Mouse (Mus musculus): ENCODE data around the gene Cacna1f. TPM values are rescaled to one million over a fixed set of nuclear protein-coding genes. Genes with fewer than 3 reads are reported as not detected.

Gene Cacna1f
- polyA plus RNA-seq, 1 experiment from 2014 or later = not detected

- WGBS = 12% methylated on average over 57 of the region's 65 CpGs
- no peaks in the 10 kb centered on the region for H3K9me3 ChIP-seq (ENCODE audit: control insufficient read depth, low read length)
- H3K36me3 ChIP-seq (ENCODE audit: control insufficient read depth, insufficient read depth, low read length) = no peaks in the 10 kb centered on the region
- peak within 1 kb of the TSS; percentile 83 for H3K27ac ChIP-seq (ENCODE audit: low read depth)
- peak within 1 kb of the TSS; percentile 66 for H3K9ac ChIP-seq (ENCODE audit: low read length)
- no peaks in the 10 kb centered on the region for H3K27me3 ChIP-seq (replicated peaks; ENCODE audit: control insufficient read depth, insufficient read depth, low read length)
- 0 out of 2 replicates have a peak, but pooled peaks cover 5% of the 10 kb centered on the region for H3K4me1 ChIP-seq (replicated peaks; ENCODE audit: control insufficient read depth, insufficient read depth, low read length)
- ATAC-seq (replicated peaks; ENCODE audit: low FRiP score, low TSS enrichment, low read depth) (peak; percentile 99), DNase-seq (ENCODE audit: low spot score) (peak; percentile 88)
- H3K4me2 ChIP-seq (ENCODE audit: low read length) = peak within 1 kb of the TSS; percentile 57
- H3K4me3 ChIP-seq (ENCODE audit: low read depth, low read length) = peak within 1 kb of the TSS; percentile 49
These were observed 32.6 kb upstream of the Cacna1f start, which contains the start of gene Ppp1r3f for GRCm38 (mm10) chrX:7574087-7574884. Gene Ppp1r3f, minus strand, starts transcription at chrX:7574283.

GRCm38 (mm10) chrX:7574885-7575231 is 32.0 kb upstream of the Cacna1f start:
- Histone ChIP-seq H3K4me3 (ENCODE audit: low read depth, low read length) (peak overlapping the region; percentile 49), H3K36me3 (ENCODE audit: control insufficient read depth, insufficient read depth, low read length) (no peaks in the 10 kb centered on the region), H3K4me2 (ENCODE audit: low read length) (peak overlapping the region; percentile 48), H3K27ac (ENCODE audit: low read depth) (no peak overlapping the region; the same call in 1 of the 2 replicates), H3K9ac (ENCODE audit: low read length) (no peak overlapping the region), H3K27me3 (replicated peaks; ENCODE audit: control insufficient read depth, insufficient read depth, low read length) (no peaks in the 10 kb centered on the region), H3K9me3 (ENCODE audit: control insufficient read depth, low read length) (no peaks in the 10 kb centered on the region), H3K4me1 (replicated peaks; ENCODE audit: control insufficient read depth, insufficient read depth, low read length) (0 out of 2 replicates have a peak, but pooled peaks cover 5% of the 10 kb centered on the region)
- WGBS = 33% methylated on average over 3 of the region's 6 CpGs
- DNase-seq (ENCODE audit: low spot score) = no peak
- no peak for ATAC-seq (replicated peaks; ENCODE audit: low FRiP score, low TSS enrichment, low read depth)

GRCm38 (mm10) chrX:7581151-7581550 is 25.7 kb upstream of the Cacna1f start:
- Histone ChIP-seq H3K4me1 (replicated peaks; ENCODE audit: control insufficient read depth, insufficient read depth, low read length) (no peaks in the 10 kb centered on the region), H3K27ac (ENCODE audit: low read depth) (no peak overlapping the region), H3K4me3 (ENCODE audit: low read depth, low read length) (no peak overlapping the region), H3K27me3 (replicated peaks; ENCODE audit: control insufficient read depth, insufficient read depth, low read length) (no peaks in the 10 kb centered on the region), H3K36me3 (ENCODE audit: control insufficient read depth, insufficient read depth, low read length) (no peaks in the 10 kb centered on the region), H3K4me2 (ENCODE audit: low read length) (no peak overlapping the region), H3K9me3 (ENCODE audit: control insufficient read depth, low read length) (no peaks in the 10 kb centered on the region), H3K9ac (ENCODE audit: low read length) (no peak overlapping the region)
- DNase-seq (ENCODE audit: low spot score) = no peak
- WGBS = 94% methylated on average over 2 of the region's 2 CpGs
- ATAC-seq (replicated peaks; ENCODE audit: low FRiP score, low TSS enrichment, low read depth) = no peak

- no peak overlapping the region for H3K4me2 ChIP-seq (ENCODE audit: low read length)
- no peak overlapping the region for H3K9ac ChIP-seq (ENCODE audit: low read length)
- no peaks in the 10 kb centered on the region for H3K36me3 ChIP-seq (ENCODE audit: control insufficient read depth, insufficient read depth, low read length)
- H3K4me3 ChIP-seq (ENCODE audit: low read depth, low read length) = no peak overlapping the region
- H3K9me3 ChIP-seq (ENCODE audit: control insufficient read depth, low read length) = no peaks in the 10 kb centered on the region
- DNase-seq (ENCODE audit: low spot score) (no peak), ATAC-seq (replicated peaks; ENCODE audit: low FRiP score, low TSS enrichment, low read depth) (no peak)
- H3K4me1 ChIP-seq (replicated peaks; ENCODE audit: control insufficient read depth, insufficient read depth, low read length) = no peaks in the 10 kb centered on the region
- H3K27me3 ChIP-seq (replicated peaks; ENCODE audit: control insufficient read depth, insufficient read depth, low read length) = no peaks in the 10 kb centered on the region
- 95% methylated on average over 11 of the region's 11 CpGs for WGBS
- H3K27ac ChIP-seq (ENCODE audit: low read depth) = no peak overlapping the region
These were observed 23.0 kb upstream of the Cacna1f start for GRCm38 (mm10) chrX:7583881-7584280.

- H3K9ac ChIP-seq (ENCODE audit: low read length) = no peak overlapping the region
- no peaks in the 10 kb centered on the region for H3K36me3 ChIP-seq (ENCODE audit: control insufficient read depth, insufficient read depth, low read length)
- 97% methylated on average over 3 of the region's 5 CpGs for WGBS
- DNase-seq (ENCODE audit: low spot score) (no peak), ATAC-seq (replicated peaks; ENCODE audit: low FRiP score, low TSS enrichment, low read depth) (no peak)
- no peak overlapping the region for H3K27ac ChIP-seq (ENCODE audit: low read depth)
- no peaks in the 10 kb centered on the region for H3K9me3 ChIP-seq (ENCODE audit: control insufficient read depth, low read length)
- no peaks in the 10 kb centered on the region for H3K4me1 ChIP-seq (replicated peaks; ENCODE audit: control insufficient read depth, insufficient read depth, low read length)
- no peak overlapping the region for H3K4me3 ChIP-seq (ENCODE audit: low read depth, low read length)
- H3K27me3 ChIP-seq (replicated peaks; ENCODE audit: control insufficient read depth, insufficient read depth, low read length) = no peaks in the 10 kb centered on the region
- H3K4me2 ChIP-seq (ENCODE audit: low read length) = no peak overlapping the region
These were observed 20.5 kb upstream of the Cacna1f start for GRCm38 (mm10) chrX:7586356-7586755.

GRCm38 (mm10) chrX:7595371-7595770 is 11.5 kb upstream of the Cacna1f start:
- WGBS = 86% methylated on average over 9 of the region's 9 CpGs
- no peak for ATAC-seq (replicated peaks; ENCODE audit: low FRiP score, low TSS enrichment, low read depth)

GRCm38 (mm10) chrX:7604004-7604403 is 2.9 kb upstream of the Cacna1f start:
- ATAC-seq (replicated peaks; ENCODE audit: low FRiP score, low TSS enrichment, low read depth) (no peak), DNase-seq (ENCODE audit: low spot score) (no peak)
- H3K4me2 ChIP-seq (ENCODE audit: low read length) = peak overlapping the region; percentile 58
- no peaks in the 10 kb centered on the region for H3K9me3 ChIP-seq (ENCODE audit: control insufficient read depth, low read length)
- peaks cover 7% of the 10 kb centered on the region; the same call in 1 of the 2 replicates for H3K36me3 ChIP-seq (ENCODE audit: control insufficient read depth, insufficient read depth, low read length)
- H3K4me1 ChIP-seq (replicated peaks; ENCODE audit: control insufficient read depth, insufficient read depth, low read length) = no peaks in the 10 kb centered on the region
- no peak overlapping the region for H3K9ac ChIP-seq (ENCODE audit: low read length)
- H3K27me3 ChIP-seq (replicated peaks; ENCODE audit: control insufficient read depth, insufficient read depth, low read length) = peaks cover 5% of the 10 kb centered on the region; the same call in 1 of the 2 replicates
- WGBS = 82% methylated on average over 7 of the region's 7 CpGs
- no peak overlapping the region for H3K4me3 ChIP-seq (ENCODE audit: low read depth, low read length)
- H3K27ac ChIP-seq (ENCODE audit: low read depth) = no peak overlapping the region

More at GRCm38 (mm10) chrX:7595371-7595770, 11.5 kb upstream of the Cacna1f start:
- Histone ChIP-seq H3K27me3 (replicated peaks; ENCODE audit: control insufficient read depth, insufficient read depth, low read length) (no peaks in the 10 kb centered on the region), H3K27ac (ENCODE audit: low read depth) (no peak overlapping the region), H3K36me3 (ENCODE audit: control insufficient read depth, insufficient read depth, low read length) (peaks cover 26% of the 10 kb centered on the region), H3K4me1 (replicated peaks; ENCODE audit: control insufficient read depth, insufficient read depth, low read length) (no peaks in the 10 kb centered on the region), H3K4me2 (ENCODE audit: low read length) (no peak overlapping the region), H3K4me3 (ENCODE audit: low read depth, low read length) (no peak overlapping the region), H3K9ac (ENCODE audit: low read length) (no peak overlapping the region), H3K9me3 (ENCODE audit: control insufficient read depth, low read length) (no peaks in the 10 kb centered on the region)
- DNase-seq (ENCODE audit: low spot score) = no peak

- no peaks in the 10 kb centered on the region for H3K9me3 ChIP-seq (ENCODE audit: control insufficient read depth, low read length)
- H3K4me3 ChIP-seq (ENCODE audit: low read depth, low read length) = peak within 1 kb of the TSS; percentile 44
- DNase-seq (ENCODE audit: low spot score) (peak; percentile 73), ATAC-seq (replicated peaks; ENCODE audit: low FRiP score, low TSS enrichment, low read depth) (peak; percentile 90)
- H3K27ac ChIP-seq (ENCODE audit: low read depth) = no peak within 1 kb of the TSS
- H3K4me1 ChIP-seq (replicated peaks; ENCODE audit: control insufficient read depth, insufficient read depth, low read length) = no peaks in the 10 kb centered on the region
- H3K4me2 ChIP-seq (ENCODE audit: low read length) = peak within 1 kb of the TSS; percentile 58
- H3K36me3 ChIP-seq (ENCODE audit: control insufficient read depth, insufficient read depth, low read length) = 0 out of 2 replicates have a peak, but pooled peaks cover 1% of the 10 kb centered on the region
- H3K9ac ChIP-seq (ENCODE audit: low read length) = peak within 1 kb of the TSS; percentile 41
- peaks cover 5% of the 10 kb centered on the region; the same call in 1 of the 2 replicates for H3K27me3 ChIP-seq (replicated peaks; ENCODE audit: control insufficient read depth, insufficient read depth, low read length)
- WGBS = 16% methylated on average over 28 of the region's 28 CpGs
These were observed 1.9 kb upstream of the Cacna1f start, which contains the start of gene Ccdc22 for GRCm38 (mm10) chrX:7604879-7605574. Gene Ccdc22, minus strand, starts transcription at chrX:7605517.

Measured in intestine, embryonic 14.5 days (tissue).